Mouse (Mus musculus): Measurements from ENCODE around the gene Plch2. TPM values are rescaled to one million over a fixed set of nuclear protein-coding genes. Genes with fewer than 3 reads are reported as not detected.

Gene Plch2
- total RNA-seq, 2 experiments from 2014 or later, result 0.09 to 0.14 TPM

- DNase-seq, result no peak
Observed at GRCm38 (mm10) chr4:154957289-154957993, 99.1 kb downstream of the Plch2 start.

- DNase-seq, result no peak
Observed at GRCm38 (mm10) chr4:154956604-154957003, 100.0 kb downstream of the Plch2 start.

- DNase-seq, result no peak
Observed at GRCm38 (mm10) chr4:154952461-154953241, 103.9 kb downstream of the Plch2 start.

GRCm38 (mm10) chr4:154949589-154949982, 107.0 kb downstream of the Plch2 start:
- no peak for DNase-seq

DNA sequence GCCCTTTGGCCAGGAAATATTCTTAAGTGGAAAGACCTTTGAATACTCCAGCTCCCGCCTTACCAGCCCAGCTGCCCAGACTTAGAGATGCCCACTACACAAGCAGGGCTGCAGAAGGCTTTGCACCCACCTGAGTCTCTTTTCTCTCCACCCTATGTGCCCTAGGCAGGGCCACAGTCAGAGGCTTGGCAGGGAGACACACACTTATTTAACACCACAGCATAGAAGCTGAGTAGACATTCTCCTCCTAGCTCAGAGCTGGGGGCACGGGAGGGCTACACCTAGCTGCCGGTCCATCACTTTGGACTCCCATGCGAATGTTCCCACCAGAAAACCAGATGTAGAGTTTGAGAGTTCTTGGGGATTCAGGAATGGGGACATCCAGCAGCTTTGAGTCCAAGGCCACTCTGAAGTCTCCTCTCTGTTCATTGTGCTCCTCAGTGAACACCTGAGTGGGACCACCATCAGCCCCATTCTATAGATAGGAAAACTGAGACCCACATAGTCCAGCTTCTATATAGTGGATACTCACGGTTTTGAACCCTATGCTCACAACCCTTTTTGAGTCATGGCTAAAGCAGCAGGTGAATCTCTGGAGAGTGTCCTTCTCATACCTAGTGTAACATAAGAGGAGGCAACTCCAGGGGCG, 107.5 kb downstream of the Plch2 start:
- DNase-seq, result no peak

DNA sequence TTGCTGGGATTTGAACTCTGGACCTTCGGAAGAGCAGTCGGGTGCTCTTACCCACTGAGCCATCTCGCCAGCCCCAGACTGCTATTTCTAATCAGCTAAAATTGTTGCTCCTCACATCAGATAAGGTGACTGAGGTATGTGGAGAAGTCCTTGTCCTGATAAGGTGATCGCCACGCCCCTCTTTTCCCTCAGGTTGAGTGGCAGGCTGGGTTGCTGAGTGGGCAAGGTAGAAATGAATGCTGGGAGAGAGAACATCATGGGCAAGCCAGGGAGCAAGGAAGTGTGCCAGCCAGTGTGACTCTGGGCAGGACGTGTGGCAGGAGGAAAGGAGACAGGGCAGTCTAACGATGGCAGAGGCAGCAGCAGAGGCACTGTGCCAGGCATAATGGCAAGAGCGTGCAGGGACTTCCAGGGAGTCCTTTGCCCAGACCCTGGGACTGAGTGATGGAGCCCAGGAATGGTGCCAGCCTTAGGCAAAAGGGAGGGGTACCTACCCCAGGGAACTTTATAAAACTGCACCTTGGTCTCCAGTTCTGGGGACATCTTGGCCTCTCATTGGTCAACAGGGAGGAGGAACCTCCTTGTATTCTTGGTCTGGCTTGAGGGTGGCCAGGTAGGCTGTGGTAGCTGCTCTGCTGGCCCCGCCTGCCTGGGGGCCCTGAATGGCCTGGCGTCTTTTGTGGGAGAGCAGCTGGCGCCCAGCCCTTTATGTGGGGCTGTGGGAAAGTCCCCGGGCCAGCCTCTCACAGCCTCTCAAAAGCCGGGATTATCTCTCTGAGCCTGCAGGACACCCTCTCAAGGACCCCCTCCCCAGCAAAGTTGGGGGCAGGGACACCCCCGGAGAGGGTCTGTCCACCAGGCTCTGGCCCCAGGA, 108.3 kb downstream of the Plch2 start:
- no peak for DNase-seq

GRCm38 (mm10) chr4:154946319-154946718, 110.3 kb downstream of the Plch2 start:
- peak; percentile 41 for DNase-seq

DNA sequence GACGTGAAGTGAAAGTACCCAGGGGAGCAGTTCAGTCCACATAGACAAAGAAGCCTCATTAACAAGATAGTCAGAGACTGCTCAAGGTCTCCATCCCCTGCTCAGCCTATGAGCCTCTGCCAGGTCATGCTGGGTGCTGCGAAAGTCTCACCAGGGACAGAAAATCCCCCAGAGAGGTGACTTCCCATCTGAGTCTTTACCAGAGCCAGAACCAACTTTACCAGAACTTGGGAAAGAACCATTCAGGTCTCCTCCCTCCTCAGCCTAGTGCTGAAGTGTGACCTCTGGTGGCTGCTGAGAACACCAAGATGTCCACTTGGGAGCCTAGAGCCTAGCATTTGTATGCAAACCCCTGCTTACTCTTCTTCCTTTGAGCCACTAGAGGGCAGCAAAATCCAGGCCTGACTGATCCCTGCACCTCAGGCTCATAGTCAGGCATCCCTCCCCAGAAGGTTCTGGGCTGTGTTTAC, 112.4 kb downstream of the Plch2 start:
- peak; percentile 56 for DNase-seq

DNA sequence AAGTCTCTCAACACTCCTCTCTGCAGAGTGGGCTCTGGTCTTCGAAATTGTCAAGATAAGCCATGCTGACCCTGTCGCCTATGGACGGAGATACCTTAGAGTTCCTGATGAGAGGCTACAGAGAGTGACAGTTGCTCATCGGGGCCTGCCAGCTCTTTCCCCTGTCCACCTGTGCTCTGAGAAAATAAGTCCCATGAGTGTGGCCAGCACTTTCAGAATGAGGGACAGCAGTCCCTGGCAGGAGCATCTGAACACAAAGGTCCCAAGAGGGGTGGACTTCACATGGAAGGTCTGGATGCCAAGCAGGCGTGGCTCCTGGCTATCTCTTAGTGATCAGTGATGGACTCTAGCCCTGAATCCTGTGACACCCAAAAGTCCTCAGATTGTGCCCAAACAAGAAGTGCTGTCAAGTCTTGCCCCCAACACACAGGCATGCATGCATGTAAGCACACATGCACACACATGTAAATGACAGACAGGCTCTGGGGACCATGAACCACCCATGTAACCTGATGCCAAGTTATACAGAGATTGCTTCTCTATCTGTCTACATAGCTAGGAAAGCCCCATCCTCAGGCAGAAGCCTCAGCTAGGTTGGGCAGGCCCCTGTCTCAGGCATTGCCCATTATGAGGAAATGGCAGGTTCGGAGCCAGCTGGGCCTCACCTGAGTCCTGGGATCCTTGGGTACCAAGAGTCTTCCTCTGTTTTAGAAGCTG, 113.1 kb downstream of the Plch2 start:
- no peak for DNase-seq

- no peak for DNase-seq
Observed at GRCm38 (mm10) chr4:154942632-154943322, 113.8 kb downstream of the Plch2 start.

- no peak for DNase-seq
Observed at GRCm38 (mm10) chr4:154941831-154942230, 114.8 kb downstream of the Plch2 start.

DNA sequence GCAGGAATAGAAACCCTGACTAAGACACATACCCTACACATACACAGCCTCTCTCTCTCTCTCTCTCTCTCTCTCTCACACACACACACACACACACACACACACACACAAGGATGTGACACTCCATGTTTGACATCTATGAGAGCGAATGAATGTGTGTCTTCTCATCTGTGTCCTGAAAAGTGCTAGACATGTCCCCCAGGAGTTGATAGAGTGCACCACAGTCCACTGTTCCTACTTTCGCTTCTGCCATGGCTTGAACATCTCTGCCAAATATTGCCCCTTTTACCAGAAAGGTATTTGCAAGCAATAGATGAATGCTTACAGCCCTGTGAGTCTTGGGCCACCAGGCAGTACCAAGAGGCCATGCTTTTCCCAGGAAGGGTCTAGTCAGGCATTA, 116.4 kb downstream of the Plch2 start:
- no peak for DNase-seq

DNA sequence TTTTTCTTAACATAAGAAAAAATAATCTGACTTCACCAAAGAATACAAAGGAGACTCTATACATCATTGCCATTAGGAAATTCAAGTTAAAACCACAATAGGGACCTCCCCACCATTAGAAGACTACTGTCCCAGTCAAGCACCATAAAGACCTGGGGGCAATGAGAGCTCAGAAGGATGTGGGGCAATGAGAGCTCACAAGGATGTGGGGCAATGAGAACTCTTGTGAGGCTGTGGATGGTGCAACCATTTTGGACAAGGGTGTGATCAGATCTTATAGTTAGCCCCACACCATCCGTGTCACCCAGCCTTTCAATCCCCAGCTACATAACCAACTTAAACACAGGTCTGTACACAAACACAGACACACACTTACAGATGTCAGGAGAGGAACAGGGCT, 118.8 kb downstream of the Plch2 start:
- DNase-seq, result no peak

DNA sequence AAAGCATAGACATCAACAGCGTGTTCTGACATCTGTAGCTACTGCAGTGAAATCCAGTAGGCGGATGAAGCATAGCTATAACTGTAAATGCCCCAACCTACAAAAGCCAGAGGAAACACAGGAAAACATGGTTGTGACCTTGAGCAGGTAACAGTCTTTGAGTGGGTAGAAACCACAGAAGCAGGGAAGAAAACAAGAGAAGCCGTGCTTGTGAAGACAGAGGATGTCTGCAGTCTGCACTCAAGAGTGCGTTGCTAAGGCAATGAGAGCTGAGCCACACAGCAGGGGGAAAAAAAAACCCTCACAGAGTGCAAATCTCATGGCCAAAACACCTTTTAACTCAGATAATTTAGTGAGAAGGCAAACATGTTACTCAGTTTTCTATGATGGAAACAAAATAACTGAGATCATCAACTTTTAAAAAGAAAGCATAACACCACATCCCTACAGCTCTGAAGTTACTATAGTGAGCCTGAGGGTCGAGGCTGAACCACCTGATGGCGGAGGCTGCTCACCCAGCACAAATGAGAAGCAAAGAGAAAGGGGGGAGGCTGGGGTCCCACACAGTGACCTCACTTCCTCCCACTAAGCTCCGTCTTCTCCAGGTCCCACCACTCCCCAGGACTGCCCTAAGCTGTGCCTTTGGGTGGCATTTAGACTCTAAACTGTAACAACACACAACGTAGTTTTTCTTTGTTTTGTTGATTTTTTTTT, 119.9 kb downstream of the Plch2 start:
- DNase-seq, result no peak

GRCm38 (mm10) chr4:154935788-154936187, 120.8 kb downstream of the Plch2 start:
- no peak for DNase-seq

DNA sequence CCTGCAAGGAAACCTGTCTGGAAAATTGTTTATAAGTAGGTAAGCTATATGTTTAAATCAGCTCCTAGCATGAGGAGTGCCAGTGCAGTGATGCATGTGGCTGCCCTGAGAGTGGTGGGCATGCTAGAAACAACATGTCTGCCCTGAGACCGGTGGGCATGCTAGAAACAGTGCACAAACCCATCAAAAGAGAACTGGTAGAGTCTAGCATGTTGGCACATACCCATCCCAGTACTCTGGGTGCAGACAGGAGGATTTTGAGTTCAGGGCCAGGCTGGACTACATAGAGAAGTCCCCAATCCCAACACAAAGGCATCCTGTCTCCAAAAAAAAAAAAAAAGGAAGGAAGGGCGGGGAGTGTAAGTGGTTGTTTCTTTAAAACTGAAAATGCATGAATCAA, 121.8 kb downstream of the Plch2 start:
- DNase-seq, result no peak

- DNase-seq, result no peak
Observed at GRCm38 (mm10) chr4:154933306-154933907, 123.2 kb downstream of the Plch2 start.

Measured in gastrocnemius, postnatal 10 days (tissue).